Mouse (Mus musculus): Measurements from ENCODE around the gene Nek8. TPM values are rescaled to one million over a fixed set of nuclear protein-coding genes. Genes with fewer than 3 reads are reported as not detected.

Nek8 gene
- 21.1 and 25.0 TPM in 2 replicates for polyA plus RNA-seq (2015; fragmentation: Nextera tagmentation; extraction: Ambion mirVana)

GRCm38 (mm10) chr11:78176402-78176862, at the start of gene Nek8, which contains the start of gene Tlcd1:
Nek8 (minus strand) TSS chr11:78176675.
Tlcd1 (plus strand) TSS chr11:78176711.
- peak; percentile 27 for ATAC-seq (replicated peaks; ENCODE audit: low FRiP score)
- Histone ChIP-seq H3K9ac (peak within 1 kb of the TSS; percentile 81), H3K4me1 (peaks cover 63% of the 10 kb centered on the region), H3K27me3 (no peaks in the 10 kb centered on the region), H3K36me3 (peaks cover 32% of the 10 kb centered on the region), H3K27ac (peak within 1 kb of the TSS; percentile 99), H3K9me3 (replicated peaks) (no peaks in the 10 kb centered on the region), H3K4me3 (replicated peaks) (peak within 1 kb of the TSS; percentile 66), H3K4me2 (peak within 1 kb of the TSS; percentile 94)
- WGBS, result 1% methylated on average over 32 of the region's 32 CpGs

- Histone ChIP-seq H3K27me3 (no peaks in the 10 kb centered on the region), H3K4me3 (replicated peaks) (no peak overlapping the region), H3K36me3 (peaks cover 98% of the 10 kb centered on the region), H3K9ac (no peak overlapping the region), H3K27ac (no peak overlapping the region), H3K9me3 (replicated peaks) (no peaks in the 10 kb centered on the region), H3K4me1 (no peaks in the 10 kb centered on the region), H3K4me2 (no peak overlapping the region)
- ATAC-seq (replicated peaks; ENCODE audit: low FRiP score), result no peak
- 95% methylated on average over 4 of the region's 4 CpGs for WGBS
Observed at GRCm38 (mm10) chr11:78223586-78223985, 47.1 kb upstream of the Nek8 start.

GRCm38 (mm10) chr11:78215709-78216317, 39.3 kb upstream of the Nek8 start:
- H3K27ac ChIP-seq, result no peak overlapping the region
- H3K9me3 ChIP-seq (replicated peaks), result no peaks in the 10 kb centered on the region
- H3K4me1 ChIP-seq, result no peaks in the 10 kb centered on the region
- H3K4me2 ChIP-seq, result no peak overlapping the region
- no peak for ATAC-seq (replicated peaks; ENCODE audit: low FRiP score)
- no peak overlapping the region for H3K4me3 ChIP-seq (replicated peaks)
- 80% methylated on average over 11 of the region's 11 CpGs for WGBS
- H3K9ac ChIP-seq, result no peak overlapping the region
- H3K36me3 ChIP-seq, result peaks cover 99% of the 10 kb centered on the region
- H3K27me3 ChIP-seq, result no peaks in the 10 kb centered on the region

- WGBS, result 95% methylated on average over 14 of the region's 14 CpGs
- Histone ChIP-seq H3K27me3 (no peaks in the 10 kb centered on the region), H3K9me3 (replicated peaks) (no peaks in the 10 kb centered on the region), H3K36me3 (peaks cover 100% of the 10 kb centered on the region), H3K9ac (no peak overlapping the region), H3K4me3 (replicated peaks) (no peak overlapping the region), H3K4me1 (no peaks in the 10 kb centered on the region), H3K27ac (no peak overlapping the region), H3K4me2 (no peak overlapping the region)
- ATAC-seq (replicated peaks; ENCODE audit: low FRiP score), result no peak
Observed at GRCm38 (mm10) chr11:78213086-78213817, 36.8 kb upstream of the Nek8 start.

GRCm38 (mm10) chr11:78211513-78211912, 35.0 kb upstream of the Nek8 start:
- H3K4me2 ChIP-seq, result no peak overlapping the region
- no peak overlapping the region for H3K27ac ChIP-seq
- H3K4me3 ChIP-seq (replicated peaks), result no peak overlapping the region
- H3K4me1 ChIP-seq, result no peaks in the 10 kb centered on the region; the same call in 1 of the 2 replicates
- peaks cover 100% of the 10 kb centered on the region for H3K36me3 ChIP-seq
- no peaks in the 10 kb centered on the region for H3K9me3 ChIP-seq (replicated peaks)
- H3K27me3 ChIP-seq, result no peaks in the 10 kb centered on the region
- ATAC-seq (replicated peaks; ENCODE audit: low FRiP score), result no peak
- WGBS, result 88% methylated on average over 5 of the region's 5 CpGs
- H3K9ac ChIP-seq, result no peak overlapping the region

GRCm38 (mm10) chr11:78210615-78211014, 34.1 kb upstream of the Nek8 start:
- ATAC-seq (replicated peaks; ENCODE audit: low FRiP score), result no peak
- peaks cover 100% of the 10 kb centered on the region for H3K36me3 ChIP-seq
- peaks cover 9% of the 10 kb centered on the region for H3K4me1 ChIP-seq
- no peaks in the 10 kb centered on the region for H3K27me3 ChIP-seq
- H3K4me2 ChIP-seq, result no peak overlapping the region
- no peak overlapping the region for H3K4me3 ChIP-seq (replicated peaks)
- 64% methylated on average over 7 of the region's 7 CpGs for WGBS
- no peak overlapping the region for H3K27ac ChIP-seq
- H3K9ac ChIP-seq, result no peak overlapping the region
- H3K9me3 ChIP-seq (replicated peaks), result no peaks in the 10 kb centered on the region

GRCm38 (mm10) chr11:78209886-78210285, 33.4 kb upstream of the Nek8 start:
- H3K4me3 ChIP-seq (replicated peaks), result no peak overlapping the region
- H3K9ac ChIP-seq, result no peak overlapping the region
- no peaks in the 10 kb centered on the region for H3K9me3 ChIP-seq (replicated peaks)
- H3K27ac ChIP-seq, result no peak overlapping the region
- no peak overlapping the region for H3K4me2 ChIP-seq
- no peak for ATAC-seq (replicated peaks; ENCODE audit: low FRiP score)
- whole genome bisulfite sequencing, result 92% methylated on average over 6 of the region's 6 CpGs
- peaks cover 99% of the 10 kb centered on the region for H3K36me3 ChIP-seq
- H3K27me3 ChIP-seq, result no peaks in the 10 kb centered on the region
- H3K4me1 ChIP-seq, result peaks cover 15% of the 10 kb centered on the region

GRCm38 (mm10) chr11:78207190-78207589, 30.7 kb upstream of the Nek8 start:
- Histone ChIP-seq H3K9ac (no peak overlapping the region), H3K9me3 (replicated peaks) (no peaks in the 10 kb centered on the region), H3K4me2 (no peak overlapping the region), H3K27me3 (no peaks in the 10 kb centered on the region), H3K4me1 (peaks cover 15% of the 10 kb centered on the region), H3K4me3 (replicated peaks) (no peak overlapping the region), H3K27ac (no peak overlapping the region), H3K36me3 (peaks cover 81% of the 10 kb centered on the region)
- WGBS, result 86% methylated on average over 7 of the region's 7 CpGs
- no peak for ATAC-seq (replicated peaks; ENCODE audit: low FRiP score)

- H3K36me3 ChIP-seq, result peaks cover 65% of the 10 kb centered on the region
- peak overlapping the region; percentile 72 for H3K27ac ChIP-seq
- no peak overlapping the region for H3K4me3 ChIP-seq (replicated peaks)
- peaks cover 15% of the 10 kb centered on the region for H3K4me1 ChIP-seq
- no peaks in the 10 kb centered on the region for H3K27me3 ChIP-seq
- H3K4me2 ChIP-seq, result no peak overlapping the region
- 15% methylated on average over 13 of the region's 13 CpGs for WGBS
- ATAC-seq (replicated peaks; ENCODE audit: low FRiP score), result no peak
- H3K9ac ChIP-seq, result no peak overlapping the region
- no peaks in the 10 kb centered on the region for H3K9me3 ChIP-seq (replicated peaks)
Observed at GRCm38 (mm10) chr11:78205361-78206206, 29.1 kb upstream of the Nek8 start.

GRCm38 (mm10) chr11:78204287-78204686, 27.8 kb upstream of the Nek8 start:
- 89% methylated on average over 6 of the region's 6 CpGs for WGBS
- no peak overlapping the region for H3K27ac ChIP-seq

GRCm38 (mm10) chr11:78202372-78202771, 25.9 kb upstream of the Nek8 start:
- no peaks in the 10 kb centered on the region for H3K27me3 ChIP-seq
- H3K9ac ChIP-seq, result no peak overlapping the region
- H3K9me3 ChIP-seq (replicated peaks), result no peaks in the 10 kb centered on the region
- no peak overlapping the region for H3K27ac ChIP-seq
- 86% methylated on average over 3 of the region's 3 CpGs for WGBS
- peaks cover 33% of the 10 kb centered on the region for H3K36me3 ChIP-seq
- peaks cover 15% of the 10 kb centered on the region for H3K4me1 ChIP-seq
- H3K4me3 ChIP-seq (replicated peaks), result no peak overlapping the region
- H3K4me2 ChIP-seq, result no peak overlapping the region
- no peak for ATAC-seq (replicated peaks; ENCODE audit: low FRiP score)

More at GRCm38 (mm10) chr11:78204287-78204686, 27.8 kb upstream of the Nek8 start:
- no peak overlapping the region for H3K4me3 ChIP-seq (replicated peaks)
- H3K9ac ChIP-seq, result no peak overlapping the region
- peaks cover 52% of the 10 kb centered on the region for H3K36me3 ChIP-seq
- ATAC-seq (replicated peaks; ENCODE audit: low FRiP score), result no peak
- no peaks in the 10 kb centered on the region for H3K9me3 ChIP-seq (replicated peaks)
- no peaks in the 10 kb centered on the region for H3K27me3 ChIP-seq
- peaks cover 15% of the 10 kb centered on the region for H3K4me1 ChIP-seq
- H3K4me2 ChIP-seq, result no peak overlapping the region
